Mouse (Mus musculus): ENCODE results near the gene Pdxp. TPM values are rescaled to one million over a fixed set of nuclear protein-coding genes. Genes with fewer than 3 reads are reported as not detected.
"Not testable (repeated sequence)": the region's sequence is repeated elsewhere in the genome, so short reads cannot be mapped to it uniquely, and the experiment has no call there.

Gene Pdxp
- polyA plus RNA-seq, 1 experiment from 2014 or later: 7.4 TPM

DNA sequence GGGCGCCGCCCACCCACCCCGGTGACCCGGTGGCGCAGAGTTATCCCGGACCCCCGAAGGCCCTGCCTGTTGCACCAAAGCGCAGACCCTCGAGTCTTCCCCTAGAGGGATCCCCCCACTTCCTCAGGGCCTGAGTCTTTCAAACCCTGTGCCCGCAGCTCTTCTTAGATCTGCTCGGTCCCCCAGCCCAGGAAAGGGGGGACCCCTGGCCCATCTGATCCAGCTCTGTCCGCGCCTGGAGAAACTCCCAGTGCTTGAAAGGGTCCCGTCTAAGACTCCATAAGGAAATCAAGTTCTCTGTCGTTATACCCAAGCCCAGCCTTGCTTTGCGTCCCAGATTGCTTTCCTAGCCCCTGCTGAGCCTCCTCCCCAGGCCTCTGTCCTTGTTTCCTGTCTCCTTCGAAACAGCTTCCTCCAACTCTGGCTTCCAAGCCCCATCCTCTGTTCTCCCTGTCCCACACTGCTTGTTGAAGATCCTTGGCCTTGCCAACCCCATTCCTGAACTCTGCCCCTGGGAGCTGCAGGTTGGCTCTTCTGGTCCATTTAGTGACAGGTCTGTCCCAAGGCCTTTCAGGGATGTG is 35.8 kb upstream of the Pdxp start:
- no peaks in the 10 kb centered on the region for H3K9me3 ChIP-seq (replicated peaks)
- peak overlapping the region; percentile 91 for H3K4me3 ChIP-seq (replicated peaks)
- H3K4me2 ChIP-seq: peak overlapping the region; percentile 87
- H3K9ac ChIP-seq: peak overlapping the region; percentile 93
- no peak; the same call in 1 of the 2 replicates for ATAC-seq (ENCODE audit: low read depth)
- peak overlapping the region; percentile 96 for H3K27ac ChIP-seq
- H3K4me1 ChIP-seq (replicated peaks): peaks cover 53% of the 10 kb centered on the region
- DNase-seq: no peak
- no peaks in the 10 kb centered on the region for H3K27me3 ChIP-seq
- H3K36me3 ChIP-seq: peaks cover 35% of the 10 kb centered on the region
- WGBS (ENCODE audit: insufficient replicate concordance): 1% methylated on average over 17 of the region's 17 CpGs

DNA sequence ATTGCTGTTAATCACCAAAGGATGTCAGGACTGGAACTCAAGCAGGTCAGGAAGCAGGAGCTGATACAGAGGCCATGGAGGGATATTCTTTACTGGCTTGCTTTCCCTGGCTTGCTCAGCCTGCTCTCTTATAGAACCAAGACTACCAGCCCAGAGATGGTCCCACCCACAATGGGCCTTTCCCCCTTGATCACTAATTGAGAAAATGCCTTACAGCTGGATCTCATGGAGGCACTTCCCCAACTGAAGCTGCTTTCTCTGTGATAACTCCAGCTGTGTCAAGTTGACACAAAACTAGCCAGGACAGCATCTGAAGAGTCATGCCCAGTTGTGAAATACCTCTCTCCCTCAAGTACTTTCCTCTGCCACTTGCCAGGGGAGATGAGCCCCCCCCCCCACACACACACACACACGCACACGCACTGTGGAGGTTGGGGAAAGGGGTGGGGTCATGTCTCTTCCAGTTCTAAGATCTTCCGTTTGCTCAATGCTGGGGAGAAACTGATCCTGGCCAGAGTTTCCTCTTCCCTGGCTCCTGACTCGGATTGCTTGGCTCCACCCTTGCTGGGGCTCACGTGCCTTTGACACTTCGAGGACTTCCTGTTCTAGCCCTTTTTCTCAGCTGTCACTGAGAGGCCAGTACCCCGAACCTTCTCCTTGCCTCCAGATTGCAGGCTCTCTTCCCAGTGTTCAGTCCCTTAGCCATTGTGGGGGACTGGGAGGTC is 34.8 kb upstream of the Pdxp start:
- H3K4me2 ChIP-seq: peak overlapping the region; percentile 87
- not testable (repeated sequence) for H3K9me3 ChIP-seq (replicated peaks); DNase-seq; H3K27me3 ChIP-seq; ATAC-seq (ENCODE audit: low read depth)
- H3K9ac ChIP-seq: peak overlapping the region; percentile 33
- peak overlapping the region; percentile 96 for H3K27ac ChIP-seq
- peaks cover 46% of the 10 kb centered on the region for H3K36me3 ChIP-seq
- 24% methylated on average over 7 of the region's 7 CpGs for WGBS (ENCODE audit: insufficient replicate concordance)
- peak overlapping the region; percentile 91; the same call in 1 of the 2 replicates for H3K4me3 ChIP-seq (replicated peaks)
- H3K4me1 ChIP-seq (replicated peaks): peaks cover 62% of the 10 kb centered on the region

DNA sequence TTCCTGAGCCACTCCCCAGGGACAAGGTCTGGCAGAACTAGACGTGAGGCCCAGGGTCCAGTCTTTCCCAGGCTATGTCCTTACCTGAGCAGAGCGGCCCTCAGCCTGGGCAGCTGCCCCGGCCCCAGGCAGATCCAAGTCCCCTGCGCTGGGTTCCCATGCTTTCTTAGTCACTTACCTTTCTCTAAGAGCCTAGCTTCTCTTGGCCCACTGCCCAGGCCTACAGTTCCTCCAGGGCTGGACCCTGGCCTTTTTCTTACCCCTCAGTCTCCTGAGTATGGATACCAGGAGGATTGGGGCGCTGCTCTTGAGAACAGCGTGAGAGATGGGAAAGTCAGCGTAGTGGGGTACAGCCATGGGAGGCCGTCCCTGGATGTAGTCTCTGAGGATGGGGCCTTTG is 33.3 kb upstream of the Pdxp start:
- WGBS (ENCODE audit: insufficient replicate concordance): 87% methylated on average over 8 of the region's 8 CpGs
- no peaks in the 10 kb centered on the region for H3K27me3 ChIP-seq
- H3K9me3 ChIP-seq (replicated peaks): no peaks in the 10 kb centered on the region
- H3K36me3 ChIP-seq: peaks cover 59% of the 10 kb centered on the region
- no peak overlapping the region for H3K4me3 ChIP-seq (replicated peaks)
- H3K27ac ChIP-seq: no peak overlapping the region
- DNase-seq (no peak), ATAC-seq (ENCODE audit: low read depth) (no peak)
- no peak overlapping the region for H3K4me2 ChIP-seq
- no peak overlapping the region for H3K9ac ChIP-seq
- peaks cover 54% of the 10 kb centered on the region for H3K4me1 ChIP-seq (replicated peaks)

DNA sequence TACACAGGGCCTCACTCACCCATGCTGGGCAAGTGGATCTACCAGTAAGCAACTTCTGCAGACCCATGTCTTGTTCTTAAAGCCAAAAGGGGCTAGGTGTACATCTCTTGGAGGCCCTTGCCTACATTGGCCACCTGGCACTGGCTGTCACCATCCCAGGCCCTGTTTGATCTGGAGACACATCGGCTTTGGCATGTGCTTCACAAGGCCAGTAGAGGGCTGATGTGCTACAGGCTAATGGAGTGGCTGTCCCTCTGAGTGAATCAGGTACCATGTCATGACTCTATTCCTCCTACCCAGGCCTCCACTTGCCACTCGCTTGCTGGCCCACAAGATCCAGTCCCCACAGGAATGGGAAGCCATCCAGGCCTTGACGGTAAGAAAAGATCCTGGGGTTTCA is 31.9 kb upstream of the Pdxp start:
- 79% methylated on average over 3 of the region's 3 CpGs for WGBS (ENCODE audit: insufficient replicate concordance)
- ATAC-seq (ENCODE audit: low read depth) (no peak), DNase-seq (no peak)
- Histone ChIP-seq H3K27ac (no peak overlapping the region; the same call in 1 of the 2 replicates), H3K9ac (no peak overlapping the region), H3K9me3 (replicated peaks) (no peaks in the 10 kb centered on the region), H3K36me3 (peaks cover 72% of the 10 kb centered on the region), H3K4me1 (replicated peaks) (peaks cover 41% of the 10 kb centered on the region), H3K4me3 (replicated peaks) (no peak overlapping the region), H3K4me2 (no peak overlapping the region), H3K27me3 (no peaks in the 10 kb centered on the region)

DNA sequence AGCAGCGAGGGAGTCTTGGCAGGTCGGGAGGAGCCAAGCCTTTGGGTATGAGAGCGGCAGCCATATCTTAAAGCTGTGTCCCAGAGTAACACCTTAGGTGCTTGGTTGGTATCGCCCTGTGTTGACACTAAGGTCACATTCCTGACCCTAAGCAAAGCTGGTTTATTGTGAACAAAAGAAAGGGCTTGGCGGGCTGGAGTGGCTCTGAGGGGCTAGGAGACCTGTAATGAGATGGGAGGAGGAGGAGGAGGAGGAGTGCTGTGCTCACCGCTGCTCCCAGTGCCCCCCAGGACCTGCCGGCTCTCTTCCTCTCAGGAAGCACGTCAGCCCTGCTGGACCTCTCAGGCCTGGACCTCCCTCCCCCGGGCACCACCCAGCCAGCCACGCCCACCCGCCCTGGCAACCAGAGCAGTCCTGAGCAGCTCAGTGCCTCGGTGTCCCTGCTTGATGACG is 24.3 kb upstream of the Pdxp start:
- WGBS (ENCODE audit: insufficient replicate concordance): 30% methylated on average over 13 of the region's 13 CpGs
- peak overlapping the region; percentile 32; the same call in 1 of the 2 replicates for H3K4me2 ChIP-seq
- peaks cover 91% of the 10 kb centered on the region for H3K36me3 ChIP-seq
- peak overlapping the region; percentile 56 for H3K9ac ChIP-seq
- H3K4me3 ChIP-seq (replicated peaks): no peak overlapping the region
- peak overlapping the region; percentile 55; the same call in 1 of the 2 replicates for H3K27ac ChIP-seq
- H3K4me1 ChIP-seq (replicated peaks): peaks cover 62% of the 10 kb centered on the region
- DNase-seq (no peak), ATAC-seq (ENCODE audit: low read depth) (peak; percentile 70)
- no peaks in the 10 kb centered on the region for H3K27me3 ChIP-seq
- H3K9me3 ChIP-seq (replicated peaks): no peaks in the 10 kb centered on the region

DNA sequence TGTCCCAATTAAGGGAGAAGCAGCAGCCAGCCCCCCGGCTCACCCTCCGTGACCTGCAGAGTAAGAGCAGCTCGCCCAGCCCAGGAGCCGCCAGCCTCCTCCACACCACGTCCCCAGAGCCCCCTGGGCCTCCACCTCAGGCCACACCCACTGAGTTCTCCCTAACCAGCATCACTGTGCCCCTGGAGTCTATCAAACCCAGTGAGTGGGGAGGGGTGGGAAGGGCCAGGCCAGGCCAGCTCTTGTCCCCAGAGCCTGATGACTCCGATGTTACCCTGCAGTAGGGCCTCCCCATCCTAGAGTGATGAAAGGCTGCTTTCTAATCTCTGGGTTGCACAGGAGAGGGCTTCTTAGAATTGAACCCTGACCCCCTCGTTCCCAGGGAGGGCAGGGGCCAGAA is 21.3 kb upstream of the Pdxp start:
- peaks cover 92% of the 10 kb centered on the region for H3K4me1 ChIP-seq (replicated peaks)
- H3K27ac ChIP-seq: peak overlapping the region; percentile 89
- 38% methylated on average over 7 of the region's 7 CpGs for WGBS (ENCODE audit: insufficient replicate concordance)
- H3K4me3 ChIP-seq (replicated peaks): no peak overlapping the region
- no peaks in the 10 kb centered on the region for H3K9me3 ChIP-seq (replicated peaks)
- H3K27me3 ChIP-seq: no peaks in the 10 kb centered on the region
- H3K4me2 ChIP-seq: 0 out of 2 replicates have a peak overlapping the region, but pooled peaks have one; percentile 1
- peaks cover 64% of the 10 kb centered on the region for H3K36me3 ChIP-seq
- peak overlapping the region; percentile 31; the same call in 1 of the 2 replicates for H3K9ac ChIP-seq
- no peak for DNase-seq
- ATAC-seq (ENCODE audit: low read depth): peak; percentile 25

DNA sequence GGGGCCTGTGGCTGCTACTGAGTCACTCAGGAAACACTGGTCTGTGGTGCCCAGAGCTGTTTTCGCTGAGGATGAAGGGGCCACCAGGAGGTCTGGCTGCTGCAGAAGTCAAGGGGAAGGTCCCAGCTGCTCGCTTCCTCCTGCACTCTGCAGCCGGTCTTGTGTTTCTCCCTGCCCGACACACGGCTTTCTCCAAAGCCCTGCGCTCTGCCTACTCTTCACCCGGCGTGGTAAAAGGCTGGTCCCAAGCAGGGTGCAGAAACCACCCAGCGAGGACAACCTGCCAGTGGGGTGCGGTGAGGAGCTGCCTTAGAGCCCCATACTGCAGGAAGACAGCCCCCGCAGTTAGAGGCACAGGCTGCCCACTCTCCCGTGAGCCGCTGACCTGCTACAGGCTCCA is 19.0 kb upstream of the Pdxp start:
- DNase-seq: no peak
- 29% methylated on average over 13 of the region's 13 CpGs for WGBS (ENCODE audit: insufficient replicate concordance)
- H3K4me3 ChIP-seq (replicated peaks): peak overlapping the region; percentile 10; the same call in 1 of the 2 replicates
- peak overlapping the region; percentile 85 for H3K9ac ChIP-seq
- H3K4me1 ChIP-seq (replicated peaks): peaks cover 98% of the 10 kb centered on the region
- peak overlapping the region; percentile 89 for H3K27ac ChIP-seq
- no peaks in the 10 kb centered on the region for H3K27me3 ChIP-seq
- peaks cover 43% of the 10 kb centered on the region for H3K36me3 ChIP-seq
- H3K9me3 ChIP-seq (replicated peaks): no peaks in the 10 kb centered on the region
- ATAC-seq (ENCODE audit: low read depth): no peak
- H3K4me2 ChIP-seq: peak overlapping the region; percentile 97

DNA sequence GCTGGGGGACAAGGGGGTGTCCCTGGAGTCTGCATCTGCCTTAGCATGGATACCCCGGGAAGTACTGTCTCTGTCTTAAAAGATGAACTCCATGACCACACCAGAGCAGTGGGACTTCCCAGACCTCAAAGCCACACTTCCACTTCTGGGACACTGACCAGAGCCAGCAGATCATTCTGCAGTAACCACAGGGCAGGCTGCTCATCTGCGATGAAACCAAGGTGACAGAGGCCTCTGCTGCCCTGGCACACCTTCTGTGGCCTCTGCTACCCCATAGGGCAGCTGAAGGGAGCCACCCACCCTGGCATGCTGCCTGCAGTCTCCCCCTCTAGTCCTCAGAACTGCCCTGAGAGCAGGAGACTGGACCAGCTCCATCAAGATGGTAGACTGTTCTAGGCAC is 18.0 kb upstream of the Pdxp start:
- no peak overlapping the region; the same call in 1 of the 2 replicates for H3K4me3 ChIP-seq (replicated peaks)
- 31% methylated on average over 2 of the region's 2 CpGs for WGBS (ENCODE audit: insufficient replicate concordance)
- peak overlapping the region; percentile 89 for H3K27ac ChIP-seq
- peaks cover 98% of the 10 kb centered on the region for H3K4me1 ChIP-seq (replicated peaks)
- H3K36me3 ChIP-seq: peaks cover 33% of the 10 kb centered on the region
- ATAC-seq (ENCODE audit: low read depth) (no peak), DNase-seq (no peak)
- H3K4me2 ChIP-seq: peak overlapping the region; percentile 97
- no peaks in the 10 kb centered on the region for H3K9me3 ChIP-seq (replicated peaks)
- peak overlapping the region; percentile 85 for H3K9ac ChIP-seq
- H3K27me3 ChIP-seq: no peaks in the 10 kb centered on the region

DNA sequence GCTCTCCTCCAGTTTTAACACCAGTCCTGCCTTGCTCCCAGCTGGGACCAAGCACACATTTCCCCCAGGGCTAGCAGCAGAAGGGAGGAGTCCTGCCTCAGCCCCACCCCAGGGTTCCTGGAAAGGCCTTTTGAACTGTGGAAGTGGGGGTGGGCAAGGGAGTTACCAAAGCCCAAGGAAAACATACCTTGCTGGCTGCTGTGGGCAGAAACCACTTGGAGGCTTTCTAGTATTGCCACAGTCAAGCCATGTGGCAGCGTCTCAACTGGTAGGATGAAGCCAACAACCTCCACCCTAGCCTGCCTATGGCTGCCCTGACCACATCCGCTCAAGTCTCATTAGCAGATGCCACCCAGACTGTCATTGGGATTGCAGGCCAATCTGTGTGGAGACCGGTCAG is 17.6 kb upstream of the Pdxp start:
- ATAC-seq (ENCODE audit: low read depth) (peak; percentile 37), DNase-seq (no peak)
- H3K4me1 ChIP-seq (replicated peaks): peaks cover 98% of the 10 kb centered on the region
- no peaks in the 10 kb centered on the region for H3K27me3 ChIP-seq
- peak overlapping the region; percentile 0; the same call in 1 of the 2 replicates for H3K4me3 ChIP-seq (replicated peaks)
- peak overlapping the region; percentile 85 for H3K9ac ChIP-seq
- peaks cover 29% of the 10 kb centered on the region for H3K36me3 ChIP-seq
- 49% methylated on average over 3 of the region's 3 CpGs for WGBS (ENCODE audit: insufficient replicate concordance)
- H3K27ac ChIP-seq: peak overlapping the region; percentile 89
- no peaks in the 10 kb centered on the region for H3K9me3 ChIP-seq (replicated peaks)
- H3K4me2 ChIP-seq: peak overlapping the region; percentile 97

DNA sequence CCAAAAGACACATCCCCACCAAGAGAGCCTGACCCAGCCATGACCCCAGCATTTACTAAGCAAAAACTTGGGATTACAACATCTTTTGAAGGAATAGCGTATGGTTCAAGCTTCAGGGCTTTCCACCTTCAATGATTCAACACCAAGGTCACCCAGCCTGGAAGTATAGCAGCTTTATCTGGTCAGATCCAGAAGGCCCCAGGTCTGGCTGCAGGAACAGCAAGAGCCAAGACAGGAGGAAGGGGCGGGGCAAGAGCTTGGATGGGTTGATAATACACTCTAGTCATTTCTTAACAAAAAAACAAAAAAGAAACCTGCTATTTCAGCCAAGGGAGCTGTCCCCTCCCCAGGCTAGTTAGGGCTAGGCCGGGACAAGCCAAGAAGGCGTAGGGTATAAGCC is 16.2 kb upstream of the Pdxp start:
- Histone ChIP-seq H3K9ac (peak overlapping the region; percentile 85), H3K36me3 (peaks cover 26% of the 10 kb centered on the region), H3K4me1 (replicated peaks) (peaks cover 92% of the 10 kb centered on the region), H3K27ac (peak overlapping the region; percentile 89), H3K27me3 (no peaks in the 10 kb centered on the region), H3K4me2 (peak overlapping the region; percentile 97), H3K4me3 (replicated peaks) (peak overlapping the region; percentile 84), H3K9me3 (replicated peaks) (no peaks in the 10 kb centered on the region)
- 23% methylated on average over 4 of the region's 4 CpGs for WGBS (ENCODE audit: insufficient replicate concordance)
- DNase-seq: peak; percentile 71
- peak; percentile 26; the same call in 1 of the 2 replicates for ATAC-seq (ENCODE audit: low read depth)

DNA sequence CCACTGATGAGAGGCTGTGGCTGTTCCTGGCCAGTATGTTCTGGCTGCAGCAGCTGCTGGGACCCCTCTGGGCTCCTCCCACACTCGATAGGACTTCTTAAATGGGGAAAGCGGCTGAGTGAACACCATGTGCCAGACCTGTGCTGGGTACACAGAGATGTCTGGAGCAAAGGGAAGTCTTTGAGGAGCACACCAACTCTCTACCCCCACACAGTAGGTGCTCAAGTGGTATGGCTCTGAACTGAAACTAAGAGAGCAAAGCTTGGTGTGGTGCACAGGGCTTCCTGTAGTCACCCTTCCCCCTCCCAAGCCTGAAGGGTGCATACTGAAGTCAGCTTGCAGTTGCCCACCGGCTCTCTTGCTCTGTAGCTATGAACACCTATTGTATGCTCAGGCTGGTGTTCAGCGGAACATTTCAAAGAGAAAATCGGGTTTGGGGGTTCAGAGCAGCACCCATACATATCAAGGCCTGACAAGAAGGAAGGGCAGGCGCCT is 15.2 kb upstream of the Pdxp start:
- peak overlapping the region; percentile 84 for H3K4me3 ChIP-seq (replicated peaks)

More for the DNA sequence above, 15.2 kb upstream of the Pdxp start:
- H3K27me3 ChIP-seq: no peaks in the 10 kb centered on the region
- DNase-seq (no peak), ATAC-seq (ENCODE audit: low read depth) (no peak)
- peak overlapping the region; percentile 89 for H3K27ac ChIP-seq
- 21% methylated on average over 6 of the region's 6 CpGs for WGBS (ENCODE audit: insufficient replicate concordance)
- peaks cover 91% of the 10 kb centered on the region for H3K4me1 ChIP-seq (replicated peaks)
- H3K9ac ChIP-seq: peak overlapping the region; percentile 85
- H3K9me3 ChIP-seq (replicated peaks): no peaks in the 10 kb centered on the region
- peaks cover 25% of the 10 kb centered on the region for H3K36me3 ChIP-seq
- peak overlapping the region; percentile 97 for H3K4me2 ChIP-seq

All from liver, embryonic 13.5 days (tissue).